Mouse (Mus musculus) heart, adult 8-10 months (tissue): ENCODE data around the gene Spata13. TPM values are rescaled to one million over a fixed set of nuclear protein-coding genes. Genes with fewer than 3 reads are reported as not detected.

Experiments
- DNase-seq: peaks from one replicate; pipeline ENCODE4 v3.0.0; 2022; ENCODE audit warnings: low spot score
- total RNA-seq, 4 experiments: library from RNA; stranded (reverse); gene quantifications; 2 replicates each; pipeline ENCODE4 v1.2.4; 2022

Spata13 gene
- total RNA-seq, 4 experiments from 2014 or later, result 11.3 to 15.0 (median 13.6) TPM

DNA sequence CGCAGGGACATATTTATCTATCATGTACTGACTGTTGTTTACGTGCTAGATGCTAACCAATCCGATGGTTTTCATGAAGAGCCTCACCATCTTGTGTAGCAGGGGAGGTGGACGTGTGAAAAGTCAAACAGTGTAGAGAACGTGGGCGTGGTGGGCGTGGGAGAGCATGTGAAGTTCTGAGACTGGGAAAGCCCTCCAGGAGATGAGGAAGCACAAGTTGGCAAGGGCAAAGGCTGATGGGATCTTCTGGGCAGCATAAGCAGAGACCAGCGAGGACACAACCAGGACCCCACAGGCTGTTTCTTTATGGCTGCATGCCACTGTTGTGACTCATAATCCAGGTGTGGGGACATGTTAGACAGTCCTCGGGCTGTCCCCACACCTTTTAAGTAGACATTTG is 5.4 kb downstream of the Spata13 start:
- no peak for DNase-seq

DNA sequence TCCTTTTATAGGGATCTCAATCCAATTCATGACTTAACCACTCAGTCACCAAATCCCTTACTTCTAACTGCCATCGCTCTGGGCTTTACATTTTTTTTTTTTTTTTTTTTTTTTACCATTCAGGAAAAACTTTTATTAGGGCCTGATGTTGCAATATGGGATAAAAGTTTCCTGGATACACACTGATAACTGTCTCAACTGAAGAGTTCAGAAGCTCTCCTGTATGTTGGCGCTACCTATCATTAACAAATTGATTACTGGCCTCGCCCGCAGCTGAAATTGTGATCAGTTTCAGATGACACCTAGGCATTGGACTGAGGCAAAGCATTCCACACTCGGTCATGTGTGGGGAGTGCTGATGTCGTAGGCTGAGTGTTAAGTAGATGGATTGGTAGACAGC is 7.3 kb downstream of the Spata13 start:
- DNase-seq, result no peak

- no peak for DNase-seq
These were observed 8.3 kb downstream of the Spata13 start for GRCm38 (mm10) chr14:60642131-60642530.

GRCm38 (mm10) chr14:60643098-60643870 is 9.5 kb downstream of the Spata13 start:
- no peak for DNase-seq

DNA sequence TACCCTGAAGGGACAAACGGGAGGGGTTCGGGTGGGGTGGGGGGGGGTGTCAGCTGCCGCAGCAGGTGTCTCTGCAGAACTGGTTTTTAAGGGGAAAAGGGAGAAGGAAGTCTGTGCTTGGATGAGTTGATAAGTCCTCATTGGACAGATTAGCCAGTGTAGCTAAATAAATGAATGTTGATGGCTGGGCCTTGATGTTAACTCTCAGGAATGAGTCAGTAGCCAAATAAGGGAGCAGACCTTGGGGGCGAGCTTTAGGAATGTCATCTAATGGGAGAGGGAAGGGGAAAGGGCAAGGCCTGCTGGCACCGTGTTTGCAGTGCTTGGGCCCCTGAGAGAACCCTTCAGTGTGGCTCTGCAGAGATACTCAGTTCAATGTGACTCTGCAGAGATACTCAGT is 12.6 kb downstream of the Spata13 start:
- DNase-seq, result no peak

DNA sequence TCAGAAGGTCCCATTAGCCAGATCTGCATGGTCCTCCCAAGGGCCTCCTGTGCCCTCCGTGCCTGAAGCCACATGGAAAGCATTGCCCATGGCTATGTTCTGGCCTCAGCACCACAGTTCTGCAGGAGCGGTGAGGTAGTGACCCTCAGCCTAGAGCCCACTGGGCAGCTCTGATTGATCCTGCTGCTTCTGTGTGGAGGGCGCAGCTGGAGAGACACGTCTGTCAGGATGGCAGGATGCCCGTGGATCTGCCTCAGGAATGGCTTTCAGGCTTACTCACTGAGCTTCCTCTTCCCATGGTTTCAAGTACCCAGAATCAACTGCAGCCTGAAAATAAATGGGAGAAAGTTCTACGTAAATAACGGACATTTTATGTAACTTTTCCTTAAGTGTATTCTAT is 14.1 kb downstream of the Spata13 start:
- no peak for DNase-seq

DNA sequence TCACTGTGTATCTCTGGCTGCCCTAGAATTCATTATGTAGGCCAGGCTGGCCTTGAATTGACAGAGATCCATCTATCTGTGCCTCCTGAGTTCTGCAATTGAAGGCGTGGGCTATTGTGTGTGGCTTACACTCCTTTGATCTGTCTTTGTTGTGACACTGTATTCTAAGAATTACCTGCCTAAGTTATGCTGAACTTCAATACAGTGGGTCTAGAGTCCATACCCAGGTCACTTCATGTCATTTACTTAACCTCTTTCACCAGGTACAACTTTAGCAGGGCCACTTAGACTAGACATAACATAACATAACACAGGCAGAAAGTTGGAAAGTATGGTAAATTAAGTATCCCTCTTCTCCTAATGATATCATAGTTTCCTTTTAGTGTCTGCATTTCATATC is 15.2 kb downstream of the Spata13 start:
- no peak for DNase-seq

DNA sequence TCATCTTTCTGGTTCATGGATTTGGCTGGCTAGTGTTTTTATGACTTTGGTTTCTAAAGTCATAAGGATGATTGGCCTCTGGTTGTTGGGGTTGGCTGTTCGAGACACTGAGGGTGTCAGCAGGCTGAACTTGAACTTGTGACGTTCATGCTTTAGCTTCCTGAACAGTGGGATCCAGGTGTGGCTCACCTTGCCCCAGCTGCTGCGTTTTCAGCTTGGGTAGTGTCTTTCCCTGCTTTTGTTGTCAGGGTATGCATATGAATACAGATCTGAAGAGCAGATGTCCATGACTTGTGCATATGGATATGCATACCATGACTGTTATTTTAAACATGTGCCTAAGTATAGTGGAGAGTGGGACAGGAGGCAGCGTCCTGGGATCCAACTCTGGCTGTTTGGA is 19.4 kb downstream of the Spata13 start:
- DNase-seq, result no peak

GRCm38 (mm10) chr14:60653977-60654376 is 20.2 kb downstream of the Spata13 start:
- no peak for DNase-seq

DNA sequence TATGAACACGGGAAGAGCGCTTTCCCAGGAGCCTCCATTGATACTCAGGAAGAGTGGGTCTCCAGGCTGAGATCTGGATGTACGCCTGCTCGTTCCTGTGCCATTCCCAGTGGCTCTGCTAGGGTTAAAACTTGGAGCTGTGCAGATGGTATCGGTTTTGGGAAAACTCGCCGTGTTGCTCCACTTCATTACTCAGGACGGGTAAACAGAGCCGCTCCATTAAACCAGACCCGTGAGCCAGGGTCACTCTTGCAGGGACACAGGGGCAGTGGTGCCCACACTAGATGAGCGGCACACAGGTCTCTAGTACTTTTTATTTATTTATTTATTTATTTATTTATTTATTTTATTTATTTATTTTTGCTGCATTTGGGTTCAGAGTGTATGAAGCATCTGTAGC is 20.9 kb downstream of the Spata13 start:
- DNase-seq, result no peak

DNA sequence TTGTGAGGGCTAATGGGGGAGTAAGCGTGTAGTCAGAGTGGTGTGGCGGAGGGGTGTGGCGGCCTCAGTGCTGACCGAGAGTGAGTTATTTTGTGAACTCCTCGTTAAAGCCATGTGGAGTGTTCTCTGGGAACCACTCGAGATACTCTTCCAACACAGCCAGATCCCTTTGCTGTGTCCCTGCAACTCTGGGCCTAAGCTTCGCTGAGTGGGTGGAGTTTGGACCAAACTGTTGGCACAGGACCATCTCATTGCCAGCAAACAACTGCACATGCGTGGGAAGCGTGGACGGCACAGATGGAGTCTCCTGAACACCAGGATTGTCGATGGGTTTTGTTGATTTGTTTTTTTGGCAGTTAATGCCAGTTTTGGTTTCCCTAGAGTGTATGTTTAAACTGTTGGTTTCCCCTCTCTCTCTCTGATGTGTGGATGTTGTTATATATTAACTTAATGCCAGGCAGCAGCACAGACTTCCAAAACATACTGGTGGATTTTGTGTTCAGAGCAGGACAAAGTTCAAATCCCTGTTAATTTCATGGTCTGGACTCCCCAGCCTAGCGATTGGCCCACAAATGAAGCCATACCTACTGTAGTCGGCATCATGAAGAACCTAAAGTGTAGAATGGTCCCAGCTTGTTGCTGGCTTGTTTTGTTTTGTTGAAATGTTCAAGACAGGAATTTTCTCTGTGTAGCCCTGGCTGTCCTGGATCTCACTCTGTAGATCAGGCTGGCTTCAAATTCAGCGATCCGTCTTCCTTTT is 22.3 kb downstream of the Spata13 start:
- peak; percentile 55 for DNase-seq

- DNase-seq, result no peak
These were observed 22.9 kb downstream of the Spata13 start for GRCm38 (mm10) chr14:60656701-60657085.

GRCm38 (mm10) chr14:60657891-60658290 is 24.1 kb downstream of the Spata13 start:
- no peak for DNase-seq

- DNase-seq, result no peak
These were observed 25.7 kb downstream of the Spata13 start for GRCm38 (mm10) chr14:60659498-60659897.

- DNase-seq, result no peak
These were observed 26.8 kb downstream of the Spata13 start for GRCm38 (mm10) chr14:60660591-60660990.

- DNase-seq, result no peak
These were observed 27.5 kb downstream of the Spata13 start for GRCm38 (mm10) chr14:60661281-60661680.

- DNase-seq, result no peak
These were observed 29.6 kb downstream of the Spata13 start for GRCm38 (mm10) chr14:60663309-60663940.

DNA sequence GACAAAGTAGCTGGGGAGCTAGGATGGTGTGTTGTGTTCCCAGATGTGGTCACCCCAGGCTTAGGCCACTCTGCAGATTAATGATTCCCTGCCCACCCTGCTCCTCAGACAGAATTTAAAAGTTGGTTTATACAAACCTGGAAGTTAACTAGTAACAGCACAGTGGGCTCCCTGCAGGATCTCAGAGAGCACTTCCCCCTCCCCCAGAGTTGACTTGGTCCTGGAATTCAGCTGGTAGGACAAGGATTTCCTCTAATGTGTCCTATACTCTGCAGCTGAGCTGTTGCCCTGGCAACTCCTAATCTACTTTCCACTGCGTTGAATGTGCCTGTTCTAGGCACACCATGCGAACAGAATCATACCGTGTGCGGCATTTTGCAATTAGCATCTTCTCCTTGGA is 30.8 kb downstream of the Spata13 start:
- no peak for DNase-seq

DNA sequence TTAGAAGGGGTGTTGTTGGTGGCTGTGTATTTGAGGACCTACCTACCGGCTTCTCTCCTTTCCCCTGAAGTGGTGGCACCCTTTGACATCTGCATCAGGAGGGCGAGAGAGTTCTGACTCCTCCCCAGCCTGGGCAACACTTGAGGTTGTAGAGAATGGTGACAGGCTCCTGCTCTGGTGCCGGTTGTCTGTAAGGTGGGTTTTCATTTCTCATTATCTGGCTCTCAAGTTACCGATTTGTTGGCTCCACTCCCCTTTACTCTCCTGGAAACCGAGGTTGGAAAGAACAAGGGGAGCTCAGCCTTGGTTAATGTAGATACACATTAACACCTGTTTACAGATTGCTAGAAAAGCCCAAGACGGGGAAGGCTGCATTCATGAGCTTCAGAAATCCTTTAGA is 31.5 kb downstream of the Spata13 start:
- DNase-seq, result no peak

GRCm38 (mm10) chr14:60666252-60666651 is 32.5 kb downstream of the Spata13 start:
- DNase-seq, result no peak

DNA sequence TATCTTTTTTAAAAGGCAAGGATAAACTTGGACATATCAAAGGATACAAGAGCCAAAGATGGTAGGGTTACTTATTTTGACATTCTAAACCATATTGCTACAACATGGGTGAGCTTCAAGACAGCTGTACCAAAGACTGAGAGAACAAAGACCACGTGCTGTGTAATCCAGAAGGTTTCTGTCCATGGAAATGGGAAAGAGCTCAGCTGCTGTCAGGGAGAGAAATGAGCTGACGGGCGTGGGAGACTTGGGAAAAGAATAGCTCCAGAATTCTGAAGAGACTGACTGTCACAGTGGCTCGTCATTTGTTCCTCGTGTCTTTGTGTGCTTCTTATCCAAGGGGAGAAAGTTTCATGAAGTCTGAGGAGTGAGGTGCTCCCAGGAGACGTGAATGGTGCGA is 36.4 kb downstream of the Spata13 start:
- no peak for DNase-seq

GRCm38 (mm10) chr14:60671504-60671903 is 37.7 kb downstream of the Spata13 start:
- DNase-seq, result no peak

GRCm38 (mm10) chr14:60675697-60676096 is 41.9 kb downstream of the Spata13 start:
- DNase-seq, result no peak
